10 mouse cellular contexts compared by ENCODE assay signal in genomic region chr11:11960858-11961257, GRCm38 (mm10).
DNase-seq lines count a peak whose midpoint lies in the region; ATAC-seq and TF ChIP-seq lines count a peak whose summit lies in the region.
"Had no signal": no experiment of that assay in that cellular context is flagged by ENCODE, and none has a peak within 500 bp of the region (broad histone marks: within the 10 kb centered on the region; RNA-seq: fewer than 3 reads in every experiment).

No protein-coding gene starts in this region.

- peaks cover 7% of the 10 kb centered on the region; the same call in 1 of the 2 replicates for H3K36me3 ChIP-seq in forebrain, embryonic 14.5 days (ENCODE audit: control insufficient read depth, insufficient read depth, low read length)
- H3K36me3 ChIP-seq in forebrain, embryonic 13.5 days (ENCODE audit: poor library complexity, severe bottlenecking): peaks cover 2% of the 10 kb centered on the region; the same call in 1 of the 2 replicates
- H3K36me3 ChIP-seq in liver, adult 2 months (ENCODE audit: control insufficient read depth, insufficient read depth, low read length): no peaks in the 10 kb centered on the region
- no peaks in the 10 kb centered on the region; the same call in none of the 2 replicates for H3K36me3 ChIP-seq in liver, embryonic 11.5 days (ENCODE audit: control insufficient read depth, insufficient read depth, low read length)
- H3K36me3 ChIP-seq in embryonic facial prominence, embryonic 15.5 days: no peaks in the 10 kb centered on the region
- H3K36me3 ChIP-seq in liver, embryonic 16.5 days (ENCODE audit: control insufficient read depth, insufficient read depth): no peaks in the 10 kb centered on the region

- no peak for TF ChIP-seq POLR2A in liver, adult 2 months (IDR thresholded peaks at IDR 0.05; ENCODE audit: extremely low read depth, insufficient read depth, low read length)

- H3K27me3 ChIP-seq in forebrain, embryonic 14.5 days (replicated peaks; ENCODE audit: control insufficient read depth, insufficient read depth, low read length): no peaks in the 10 kb centered on the region
- no peaks in the 10 kb centered on the region for H3K27me3 ChIP-seq in forebrain, embryonic 13.5 days
- H3K27me3 ChIP-seq in liver, adult 2 months (ENCODE audit: control insufficient read depth, insufficient read depth, low read length): no peaks in the 10 kb centered on the region
- H3K27me3 ChIP-seq in liver, embryonic 11.5 days (replicated peaks; ENCODE audit: control insufficient read depth, insufficient read depth, low read length): no peaks in the 10 kb centered on the region
- no peaks in the 10 kb centered on the region for H3K27me3 ChIP-seq in embryonic facial prominence, embryonic 15.5 days
- no peaks in the 10 kb centered on the region for H3K27me3 ChIP-seq in liver, embryonic 16.5 days (ENCODE audit: control insufficient read depth, insufficient read depth, low read depth, low read length)

- no peaks in the 10 kb centered on the region for H3K9me3 ChIP-seq in forebrain, embryonic 14.5 days (replicated peaks; ENCODE audit: control insufficient read depth, low read length)
- H3K9me3 ChIP-seq in forebrain, embryonic 13.5 days (replicated peaks): no peaks in the 10 kb centered on the region
- H3K9me3 ChIP-seq in liver, embryonic 11.5 days (ENCODE audit: control insufficient read depth, low read length): no peaks in the 10 kb centered on the region
- no peaks in the 10 kb centered on the region for H3K9me3 ChIP-seq in embryonic facial prominence, embryonic 15.5 days (replicated peaks)
- H3K9me3 ChIP-seq in liver, embryonic 16.5 days (replicated peaks; ENCODE audit: control insufficient read depth, low read length): no peaks in the 10 kb centered on the region

- H3K4me3 ChIP-seq in forebrain, embryonic 14.5 days (ENCODE audit: low read depth, low read length): no peak overlapping the region
- no peak overlapping the region for H3K4me3 ChIP-seq in forebrain, embryonic 13.5 days
- H3K4me3 ChIP-seq in liver, adult 2 months (ENCODE audit: insufficient read depth, low read depth, low read length): no peak overlapping the region
- H3K4me3 ChIP-seq in liver, embryonic 11.5 days (ENCODE audit: low read depth, low read length): no peak overlapping the region
- no peak overlapping the region for H3K4me3 ChIP-seq in embryonic facial prominence, embryonic 15.5 days (replicated peaks)
- no peak overlapping the region for H3K4me3 ChIP-seq in liver, embryonic 16.5 days (ENCODE audit: low read depth, low read length)
- H3K4me3 ChIP-seq in left cerebral cortex, adult 2 months: no peak overlapping the region

- TF ChIP-seq CTCF in liver, adult 2 months (IDR thresholded peaks at IDR 0.05; ENCODE audit: low read depth, low read length): no peak
- no peak for TF ChIP-seq CTCF in left cerebral cortex, adult 2 months (IDR thresholded peaks at IDR 0.05)

- peak; percentile 26; the same call in 1 of the 2 replicates for ATAC-seq in forebrain, embryonic 14.5 days
- no peak for ATAC-seq in forebrain, embryonic 13.5 days
- ATAC-seq in liver, embryonic 11.5 days (replicated peaks; ENCODE audit: low FRiP score): no peak
- no peak for ATAC-seq in embryonic facial prominence, embryonic 15.5 days (ENCODE audit: insufficient number of reproducible peaks, low FRiP score, low TSS enrichment, low read depth)
- ATAC-seq in liver, embryonic 16.5 days (ENCODE audit: low read depth): no peak

- no peak overlapping the region for H3K9ac ChIP-seq in forebrain, embryonic 14.5 days (ENCODE audit: low read length)
- no peak overlapping the region for H3K9ac ChIP-seq in forebrain, embryonic 13.5 days
- H3K9ac ChIP-seq in liver, adult 2 months (ENCODE audit: low read depth, low read length): peak overlapping the region; percentile 44; the same call in 1 of the 2 replicates
- no peak overlapping the region for H3K9ac ChIP-seq in liver, embryonic 11.5 days (ENCODE audit: low read depth, low read length)
- H3K9ac ChIP-seq in embryonic facial prominence, embryonic 15.5 days: no peak overlapping the region
- H3K9ac ChIP-seq in liver, embryonic 16.5 days (ENCODE audit: low read depth, low read length): no peak overlapping the region

- no peak overlapping the region for H3K4me2 ChIP-seq in forebrain, embryonic 14.5 days (ENCODE audit: low read length)
- no peak overlapping the region for H3K4me2 ChIP-seq in forebrain, embryonic 13.5 days
- no peak overlapping the region for H3K4me2 ChIP-seq in liver, embryonic 11.5 days
- no peak overlapping the region for H3K4me2 ChIP-seq in embryonic facial prominence, embryonic 15.5 days (replicated peaks)
- no peak overlapping the region for H3K4me2 ChIP-seq in liver, embryonic 16.5 days (ENCODE audit: low read depth, low read length)

- 32% methylated on average over 5 of the region's 5 CpGs for WGBS in forebrain, embryonic 14.5 days
- 30% methylated on average over 5 of the region's 5 CpGs for WGBS in forebrain, embryonic 13.5 days
- 10% methylated on average over 5 of the region's 5 CpGs for WGBS in liver, adult 2 months
- WGBS in liver, embryonic 11.5 days: 47% methylated on average over 5 of the region's 5 CpGs
- 18% methylated on average over 5 of the region's 5 CpGs for WGBS in embryonic facial prominence, embryonic 15.5 days
- 50% methylated on average over 5 of the region's 5 CpGs for WGBS in liver, embryonic 16.5 days (ENCODE audit: insufficient replicate concordance)

- DNase-seq in forebrain, embryonic 14.5 days (ENCODE audit: low spot score): no peak
- peak; percentile 79 for DNase-seq in liver, adult 2 months (ENCODE audit: extremely low read depth, low read depth, low spot score)
- DNase-seq in liver, embryonic 11.5 days (ENCODE audit: low spot score): no peak
- DNase-seq in left cerebral cortex, adult 2 months (ENCODE audit: extremely low spot score in 1 of 2, low spot score in 2 of 2): no peak
- DNase-seq in gastrocnemius, postnatal 14 days: no peak
- DNase-seq: cerebellum, adult 8-10 months; layer of hippocampus, postnatal 36 days had no signal

- H3K4me1 ChIP-seq in forebrain, embryonic 14.5 days (ENCODE audit: control insufficient read depth, insufficient read depth, low read length): no peaks in the 10 kb centered on the region
- H3K4me1 ChIP-seq in forebrain, embryonic 13.5 days: no peaks in the 10 kb centered on the region
- peaks cover 20% of the 10 kb centered on the region for H3K4me1 ChIP-seq in liver, adult 2 months (ENCODE audit: control insufficient read depth, insufficient read depth, low read length)
- H3K4me1 ChIP-seq in liver, embryonic 11.5 days (replicated peaks; ENCODE audit: control insufficient read depth, insufficient read depth, low read length): peaks cover 35% of the 10 kb centered on the region
- H3K4me1 ChIP-seq in embryonic facial prominence, embryonic 15.5 days: peaks cover 32% of the 10 kb centered on the region
- H3K4me1 ChIP-seq in liver, embryonic 16.5 days (ENCODE audit: control insufficient read depth, low read depth, low read length): peaks cover 45% of the 10 kb centered on the region

- intact Hi-C loops in left cerebral cortex, adult 2 months (cut with DNase I): no loop called here
- intact Hi-C loops in gastrocnemius, postnatal 14 days (cut with DNase I; ENCODE audit: low total_unique reads): no loop called here

- no peak overlapping the region for H3K27ac ChIP-seq in forebrain, embryonic 14.5 days (ENCODE audit: low read depth, low read length)
- H3K27ac ChIP-seq in forebrain, embryonic 13.5 days: no peak overlapping the region
- H3K27ac ChIP-seq in liver, adult 2 months (replicated peaks; ENCODE audit: insufficient read depth, low read depth, low read length): peak overlapping the region; percentile 61
- H3K27ac ChIP-seq in liver, embryonic 11.5 days (ENCODE audit: low read depth, low read length): no peak overlapping the region
- H3K27ac ChIP-seq in embryonic facial prominence, embryonic 15.5 days (replicated peaks): peak overlapping the region; percentile 82
- H3K27ac ChIP-seq in liver, embryonic 16.5 days (ENCODE audit: low read length): peak overlapping the region; percentile 49
- H3K27ac ChIP-seq in left cerebral cortex, adult 2 months: no peak overlapping the region

- no peaks in the 10 kb centered on the region for H3K79me2 ChIP-seq in liver, adult 2 months (ENCODE audit: control insufficient read depth, insufficient read depth, low read length)

Comparison
In these comparisons a context has a peak if more than half of its experiments do, and no peak if none do; other contexts are left out.
1. H3K27ac ChIP-seq: peak in liver, adult 2 months (single experiment), embryonic facial prominence, embryonic 15.5 days (single experiment) and liver, embryonic 16.5 days (single experiment); none in forebrain, embryonic 14.5 days (single experiment), forebrain, embryonic 13.5 days (single experiment), liver, embryonic 11.5 days (single experiment) and left cerebral cortex, adult 2 months (single experiment).